8 mouse cellular contexts compared by ENCODE assay signal in genomic region chr15:83509950-83510804, GRCm38 (mm10). TPM values are rescaled to one million over a fixed set of nuclear protein-coding genes. Genes with fewer than 3 reads are reported as not detected.
DNase-seq lines count a peak whose midpoint lies in the region; ATAC-seq and TF ChIP-seq lines count a peak whose summit lies in the region.

No protein-coding gene starts in this region.

- H3K27me3 ChIP-seq in heart, postnatal 0 days (ENCODE audit: control insufficient read depth, insufficient read depth, low read length) = no peaks in the 10 kb centered on the region
- H3K27me3 ChIP-seq in hindbrain, embryonic 16.5 days (replicated peaks; ENCODE audit: control insufficient read depth, insufficient read depth, low read length) = no peaks in the 10 kb centered on the region
- no peaks in the 10 kb centered on the region; the same call in 1 of the 2 replicates for H3K27me3 ChIP-seq in midbrain, embryonic 15.5 days (replicated peaks)

- 0 out of 2 replicates have a peak, but pooled peaks have one; percentile 13 for TF ChIP-seq CTCF in heart, postnatal 0 days (IDR thresholded peaks at IDR 0.05; ENCODE audit: low read depth)
- no peak for TF ChIP-seq CTCF in bone marrow, adult 2 months (IDR thresholded peaks at IDR 0.05; ENCODE audit: control insufficient read depth, insufficient read depth, low read length)

- peak overlapping the region; percentile 59 for H3K4me3 ChIP-seq in heart, postnatal 0 days (ENCODE audit: low read depth, low read length)
- H3K4me3 ChIP-seq in bone marrow, adult 2 months (replicated peaks; ENCODE audit: control insufficient read depth, low read depth, low read length) = peak overlapping the region; percentile 60
- peak overlapping the region; percentile 59 for H3K4me3 ChIP-seq in hindbrain, embryonic 16.5 days (ENCODE audit: low read length)
- H3K4me3 ChIP-seq in midbrain, embryonic 15.5 days = peak overlapping the region; percentile 72

- H3K4me2 ChIP-seq in heart, postnatal 0 days (ENCODE audit: low read depth, low read length) = peak overlapping the region; percentile 99
- H3K4me2 ChIP-seq in hindbrain, embryonic 16.5 days (ENCODE audit: low read length) = peak overlapping the region; percentile 72
- peak overlapping the region; percentile 50 for H3K4me2 ChIP-seq in midbrain, embryonic 15.5 days

- TF ChIP-seq EP300 in heart, postnatal 0 days (IDR thresholded peaks at IDR 0.05; ENCODE audit: low read depth) = no peak

- no peak for DNase-seq in heart, postnatal 0 days (ENCODE audit: low spot score)
- no peak for DNase-seq in heart, postnatal 36 days
- no peak for DNase-seq in left cerebral cortex, postnatal 4 days
- no peak for DNase-seq in right cerebral cortex, postnatal 4 days
- no peak for DNase-seq in left cerebral cortex, postnatal 36 days (ENCODE audit: low spot score in 2 of 2)

- H3K9ac ChIP-seq in heart, postnatal 0 days (replicated peaks; ENCODE audit: low read depth, low read length) = peak overlapping the region; percentile 54
- peak overlapping the region; percentile 74 for H3K9ac ChIP-seq in hindbrain, embryonic 16.5 days (ENCODE audit: low read depth, low read length)
- peak overlapping the region; percentile 80 for H3K9ac ChIP-seq in midbrain, embryonic 15.5 days

- 29% methylated on average over 17 of the region's 17 CpGs for WGBS in heart, postnatal 0 days
- 32% methylated on average over 17 of the region's 17 CpGs for WGBS in bone marrow, adult 2 months
- 24% methylated on average over 17 of the region's 17 CpGs for WGBS in hindbrain, embryonic 16.5 days
- 26% methylated on average over 17 of the region's 17 CpGs for WGBS in midbrain, embryonic 15.5 days

- no peaks in the 10 kb centered on the region for H3K9me3 ChIP-seq in heart, postnatal 0 days (replicated peaks; ENCODE audit: control insufficient read depth, low read length)
- H3K9me3 ChIP-seq in hindbrain, embryonic 16.5 days (ENCODE audit: control insufficient read depth, low read length) = no peaks in the 10 kb centered on the region
- H3K9me3 ChIP-seq in midbrain, embryonic 15.5 days = no peaks in the 10 kb centered on the region

- peak; percentile 28; the same call in 1 of the 2 replicates for ATAC-seq in heart, postnatal 0 days (ENCODE audit: insufficient read depth, low read depth)
- ATAC-seq in hindbrain, embryonic 16.5 days = peak; percentile 87
- peak; percentile 88 for ATAC-seq in midbrain, embryonic 15.5 days (replicated peaks)

- no peaks in the 10 kb centered on the region for H3K4me1 ChIP-seq in heart, postnatal 0 days (ENCODE audit: control insufficient read depth, insufficient read depth)
- no peaks in the 10 kb centered on the region; the same call in 1 of the 2 replicates for H3K4me1 ChIP-seq in bone marrow, adult 2 months (ENCODE audit: control insufficient read depth, insufficient read depth, low read length)
- H3K4me1 ChIP-seq in hindbrain, embryonic 16.5 days (ENCODE audit: control insufficient read depth, insufficient read depth, low read depth, low read length) = peaks cover 15% of the 10 kb centered on the region
- H3K4me1 ChIP-seq in midbrain, embryonic 15.5 days = peaks cover 25% of the 10 kb centered on the region

- peaks cover 2% of the 10 kb centered on the region; the same call in 1 of the 2 replicates for H3K36me3 ChIP-seq in heart, postnatal 0 days (replicated peaks; ENCODE audit: control insufficient read depth, insufficient read depth, low read length)
- no peaks in the 10 kb centered on the region for H3K36me3 ChIP-seq in hindbrain, embryonic 16.5 days (ENCODE audit: control insufficient read depth, insufficient read depth, low read length)
- no peaks in the 10 kb centered on the region; the same call in 1 of the 2 replicates for H3K36me3 ChIP-seq in midbrain, embryonic 15.5 days (replicated peaks)

- no peak for TF ChIP-seq POLR2A in bone marrow, adult 2 months (IDR thresholded peaks at IDR 0.05; ENCODE audit: borderline replicate concordance, control insufficient read depth, low read depth, low read length)

- intact Hi-C loops in heart, postnatal 36 days (cut with DNase I) = loop anchor here (10.0 kb wide), 2 partner anchors 125 to 695 kb away; no protein-coding TSS in a partner anchor
- intact Hi-C loops in left cerebral cortex, postnatal 4 days (cut with DNase I) = no loop called here
- intact Hi-C loops in left cerebral cortex, postnatal 36 days (cut with DNase I) = loop anchor here (5.0 to 10.0 kb wide), 2 partner anchors 128 to 355 kb away; no protein-coding TSS in a partner anchor

- H3K27ac ChIP-seq in heart, postnatal 0 days (ENCODE audit: low read depth) = no peak overlapping the region
- peak overlapping the region; percentile 20; the same call in 1 of the 2 replicates for H3K27ac ChIP-seq in bone marrow, adult 2 months (ENCODE audit: control insufficient read depth, insufficient read depth, low read depth, low read length, poor library complexity)
- peak overlapping the region; percentile 82 for H3K27ac ChIP-seq in hindbrain, embryonic 16.5 days (ENCODE audit: low read depth, low read length)
- peak overlapping the region; percentile 93 for H3K27ac ChIP-seq in midbrain, embryonic 15.5 days

RNA-seq across cellular contexts. Expression of gene Ttll1, which starts 0.5 kb away (rescaled TPM):
- total RNA-seq in heart, postnatal 0 days (2014; rRNA removed; ENCODE audit: low replicate concordance) = 5.8 and 10.7 TPM in 2 replicates
- polyA plus RNA-seq in heart, postnatal 0 days (2015; fragmentation: Nextera tagmentation; extraction: Ambion mirVana) = 23.2 and 25.7 TPM in 2 replicates
- 10 to 100 TPM; 47.3 to 53.2 TPM for total RNA-seq in heart, postnatal 36 days (2021)
- polyA plus RNA-seq in bone marrow, adult 2 months (2011; ENCODE audit: insufficient read depth, insufficient read length, low replicate concordance, missing spikeins) = 2.4 and 5.1 TPM in 2 replicates
- 119 and 127 TPM in 2 replicates for polyA plus RNA-seq in hindbrain, embryonic 16.5 days (2015; fragmentation: Nextera tagmentation; extraction: Ambion mirVana)
- polyA plus RNA-seq in midbrain, embryonic 15.5 days (2015; fragmentation: Nextera tagmentation; extraction: Ambion mirVana) = 123 and 125 TPM in 2 replicates
- 10 to 100 TPM; 70.6 to 71.9 TPM for total RNA-seq in left cerebral cortex, postnatal 4 days (2021)
- total RNA-seq in left cerebral cortex, postnatal 36 days (2021) = 10 to 100 TPM; 49.7 to 52.3 TPM

RNA-seq across cellular contexts. Expression of gene Bik, which starts 16.5 kb away (rescaled TPM):
- total RNA-seq in heart, postnatal 0 days (2014; rRNA removed; ENCODE audit: low replicate concordance) = 25.8 and 49.6 TPM in 2 replicates
- polyA plus RNA-seq in heart, postnatal 0 days (2015; fragmentation: Nextera tagmentation; extraction: Ambion mirVana) = 33.8 and 37.7 TPM in 2 replicates
- total RNA-seq in heart, postnatal 36 days (2021) = 10 to 100 TPM; 11.6 to 13.1 TPM
- polyA plus RNA-seq in bone marrow, adult 2 months (2011; ENCODE audit: insufficient read depth, insufficient read length, low replicate concordance, missing spikeins) = 3.3 and 4.9 TPM in 2 replicates
- 0.29 and 0.65 TPM in 2 replicates for polyA plus RNA-seq in hindbrain, embryonic 16.5 days (2015; fragmentation: Nextera tagmentation; extraction: Ambion mirVana)
- 0.30 and 0.56 TPM in 2 replicates for polyA plus RNA-seq in midbrain, embryonic 15.5 days (2015; fragmentation: Nextera tagmentation; extraction: Ambion mirVana)
- total RNA-seq in left cerebral cortex, postnatal 4 days (2021) = not detected
- total RNA-seq in left cerebral cortex, postnatal 36 days (2021) = not detected

RNA-seq across cellular contexts. Expression of gene Pacsin2, which starts 45.8 kb away (rescaled TPM):
- 65.0 and 78.0 TPM in 2 replicates for total RNA-seq in heart, postnatal 0 days (2014; rRNA removed; ENCODE audit: low replicate concordance)
- polyA plus RNA-seq in heart, postnatal 0 days (2015; fragmentation: Nextera tagmentation; extraction: Ambion mirVana) = 53.0 and 63.3 TPM in 2 replicates
- 100 to 1,000 TPM; 174 to 191 TPM for total RNA-seq in heart, postnatal 36 days (2021)
- polyA plus RNA-seq in bone marrow, adult 2 months (2011; ENCODE audit: insufficient read depth, insufficient read length, low replicate concordance, missing spikeins) = 47.6 and 48.2 TPM in 2 replicates
- polyA plus RNA-seq in hindbrain, embryonic 16.5 days (2015; fragmentation: Nextera tagmentation; extraction: Ambion mirVana) = 26.9 and 32.1 TPM in 2 replicates
- 24.8 and 25.5 TPM in 2 replicates for polyA plus RNA-seq in midbrain, embryonic 15.5 days (2015; fragmentation: Nextera tagmentation; extraction: Ambion mirVana)
- total RNA-seq in left cerebral cortex, postnatal 4 days (2021) = 10 to 100 TPM; 23.2 to 24.9 TPM
- 100 to 1,000 TPM in 1 of 2 experiments, 10 to 100 TPM in 1; 88.9 to 102 TPM for total RNA-seq in left cerebral cortex, postnatal 36 days (2021)

RNA-seq across cellular contexts. Expression of gene Tspo, which starts 53.2 kb away (rescaled TPM):
- 264 and 335 TPM in 2 replicates for total RNA-seq in heart, postnatal 0 days (2014; rRNA removed; ENCODE audit: low replicate concordance)
- 205 and 210 TPM in 2 replicates for polyA plus RNA-seq in heart, postnatal 0 days (2015; fragmentation: Nextera tagmentation; extraction: Ambion mirVana)
- total RNA-seq in heart, postnatal 36 days (2021) = 10 to 100 TPM; 60.2 to 68.3 TPM
- 80.1 and 97.0 TPM in 2 replicates for polyA plus RNA-seq in bone marrow, adult 2 months (2011; ENCODE audit: insufficient read depth, insufficient read length, low replicate concordance, missing spikeins)
- polyA plus RNA-seq in hindbrain, embryonic 16.5 days (2015; fragmentation: Nextera tagmentation; extraction: Ambion mirVana) = 11.5 and 12.7 TPM in 2 replicates
- 8.1 and 12.0 TPM in 2 replicates for polyA plus RNA-seq in midbrain, embryonic 15.5 days (2015; fragmentation: Nextera tagmentation; extraction: Ambion mirVana)
- total RNA-seq in left cerebral cortex, postnatal 4 days (2021) = 1 to 10 TPM; 2.9 to 3.8 TPM
- 1 to 10 TPM; 4.5 to 5.7 TPM for total RNA-seq in left cerebral cortex, postnatal 36 days (2021)

RNA-seq across cellular contexts. Expression of gene Mcat, which starts 53.4 kb away (rescaled TPM):
- total RNA-seq in heart, postnatal 0 days (2014; rRNA removed; ENCODE audit: low replicate concordance) = 66.6 and 87.2 TPM in 2 replicates
- 33.5 and 36.9 TPM in 2 replicates for polyA plus RNA-seq in heart, postnatal 0 days (2015; fragmentation: Nextera tagmentation; extraction: Ambion mirVana)
- 10 to 100 TPM; 37.8 to 39.3 TPM for total RNA-seq in heart, postnatal 36 days (2021)
- 5.4 and 11.0 TPM in 2 replicates for polyA plus RNA-seq in bone marrow, adult 2 months (2011; ENCODE audit: insufficient read depth, insufficient read length, low replicate concordance, missing spikeins)
- polyA plus RNA-seq in hindbrain, embryonic 16.5 days (2015; fragmentation: Nextera tagmentation; extraction: Ambion mirVana) = 29.4 and 32.7 TPM in 2 replicates
- 32.0 and 33.5 TPM in 2 replicates for polyA plus RNA-seq in midbrain, embryonic 15.5 days (2015; fragmentation: Nextera tagmentation; extraction: Ambion mirVana)
- total RNA-seq in left cerebral cortex, postnatal 4 days (2021) = 10 to 100 TPM; 31.1 to 34.7 TPM
- total RNA-seq in left cerebral cortex, postnatal 36 days (2021) = 10 to 100 TPM; 27.5 to 33.5 TPM

Comparison
In these comparisons a context has a peak if more than half of its experiments do, and no peak if none do; other contexts are left out.
1. ATAC-seq: peak in every context shown above with its lines; median percentile 88 in midbrain, embryonic 15.5 days; 87 in hindbrain, embryonic 16.5 days; 28 in heart, postnatal 0 days.
2. RNA of gene Bik, which starts 16.5 kb away (total RNA-seq): 25.8 to 49.6 TPM in heart, postnatal 0 days and 11.6 to 13.1 TPM in heart, postnatal 36 days; not detected in left cerebral cortex, postnatal 36 days and not detected in left cerebral cortex, postnatal 4 days; every median in the first group is over 10 times any median in the second.
3. Peak in every context shown above with its lines, with median percentiles within 50 percentile points of each other: H3K4me2 ChIP-seq, H3K4me3 ChIP-seq and H3K9ac ChIP-seq.